In genomic region chr10:115312194-115312593, GRCm38 (mm10) we compare ENCODE assay signal across 12 mouse cellular contexts. TPM values are rescaled to one million over a fixed set of nuclear protein-coding genes. Genes with fewer than 3 reads are reported as not detected.
A peak's percentile ranks its signal among the peaks of the same experiment; 100 is the strongest.
DNase-seq lines count a peak whose midpoint lies in the region; ATAC-seq and TF ChIP-seq lines count a peak whose summit lies in the region.
"Had no signal": no experiment of that assay in that cellular context is flagged by ENCODE, and none has a peak within 500 bp of the region (broad histone marks: within the 10 kb centered on the region; RNA-seq: fewer than 3 reads in every experiment).

No protein-coding gene starts in this region.

- peaks cover 39% of the 10 kb centered on the region for H3K4me1 ChIP-seq in heart, postnatal 0 days (ENCODE audit: control insufficient read depth, insufficient read depth)
- peaks cover 11% of the 10 kb centered on the region for H3K4me1 ChIP-seq in midbrain, embryonic 11.5 days (ENCODE audit: control insufficient read depth, insufficient read depth, low read length)
- peaks cover 17% of the 10 kb centered on the region; the same call in 1 of the 2 replicates for H3K4me1 ChIP-seq in midbrain, postnatal 0 days (ENCODE audit: insufficient read depth, low read length)
- peaks cover 6% of the 10 kb centered on the region; the same call in 1 of the 2 replicates for H3K4me1 ChIP-seq in bone marrow, adult 2 months (ENCODE audit: control insufficient read depth, insufficient read depth, low read length)
- peaks cover 64% of the 10 kb centered on the region for H3K4me1 ChIP-seq in megakaryocyte, embryonic 14.5 days
- peaks cover 24% of the 10 kb centered on the region for H3K4me1 ChIP-seq in forebrain, embryonic 12.5 days
- H3K4me1 ChIP-seq in forebrain, embryonic 11.5 days (replicated peaks; ENCODE audit: control insufficient read depth, insufficient read depth, low read length): peaks cover 7% of the 10 kb centered on the region

- ATAC-seq in heart, postnatal 0 days (ENCODE audit: insufficient read depth, low read depth): no peak
- no peak for ATAC-seq in midbrain, embryonic 11.5 days (ENCODE audit: low FRiP score)
- no peak for ATAC-seq in midbrain, postnatal 0 days (ENCODE audit: low FRiP score)
- no peak for ATAC-seq in forebrain, embryonic 12.5 days (ENCODE audit: low FRiP score)
- no peak for ATAC-seq in forebrain, embryonic 11.5 days (replicated peaks; ENCODE audit: low FRiP score)
- ATAC-seq: forebrain, embryonic 15.5 days had no signal

- no peak for TF ChIP-seq POLR2A in bone marrow, adult 2 months (IDR thresholded peaks at IDR 0.05; ENCODE audit: borderline replicate concordance, control insufficient read depth, low read depth, low read length)

- H3K9me3 ChIP-seq in heart, postnatal 0 days (replicated peaks; ENCODE audit: control insufficient read depth, low read length): no peaks in the 10 kb centered on the region
- no peaks in the 10 kb centered on the region for H3K9me3 ChIP-seq in midbrain, embryonic 11.5 days (ENCODE audit: control insufficient read depth, low read length)
- H3K9me3 ChIP-seq in midbrain, postnatal 0 days (ENCODE audit: low read length): no peaks in the 10 kb centered on the region
- no peaks in the 10 kb centered on the region for H3K9me3 ChIP-seq in megakaryocyte, embryonic 14.5 days
- no peaks in the 10 kb centered on the region for H3K9me3 ChIP-seq in forebrain, embryonic 12.5 days
- no peaks in the 10 kb centered on the region for H3K9me3 ChIP-seq in forebrain, embryonic 11.5 days (ENCODE audit: control insufficient read depth, low read length)
- H3K9me3 ChIP-seq: embryonic facial prominence, embryonic 10.5 days; forebrain, embryonic 15.5 days had no signal

- no peaks in the 10 kb centered on the region for H3K36me3 ChIP-seq in heart, postnatal 0 days (replicated peaks; ENCODE audit: control insufficient read depth, insufficient read depth, low read length)
- no peaks in the 10 kb centered on the region for H3K36me3 ChIP-seq in midbrain, embryonic 11.5 days (ENCODE audit: control insufficient read depth, insufficient read depth, low read length)
- H3K36me3 ChIP-seq in midbrain, postnatal 0 days (ENCODE audit: insufficient read depth, low read length): no peaks in the 10 kb centered on the region
- H3K36me3 ChIP-seq in megakaryocyte, embryonic 14.5 days (replicated peaks; ENCODE audit: low read length): peaks cover 55% of the 10 kb centered on the region
- H3K36me3 ChIP-seq in forebrain, embryonic 12.5 days (replicated peaks): no peaks in the 10 kb centered on the region
- H3K36me3 ChIP-seq in forebrain, embryonic 11.5 days (ENCODE audit: control insufficient read depth, insufficient read depth, low read length): no peaks in the 10 kb centered on the region
- H3K36me3 ChIP-seq: embryonic facial prominence, embryonic 10.5 days had no signal

- TF ChIP-seq CTCF in heart, postnatal 0 days (IDR thresholded peaks at IDR 0.05; ENCODE audit: low read depth): no peak
- TF ChIP-seq CTCF in midbrain, postnatal 0 days (IDR thresholded peaks at IDR 0.05): no peak
- no peak for TF ChIP-seq CTCF in bone marrow, adult 2 months (IDR thresholded peaks at IDR 0.05; ENCODE audit: control insufficient read depth, insufficient read depth, low read length)

- peak overlapping the region; percentile 77 for H3K4me2 ChIP-seq in heart, postnatal 0 days (ENCODE audit: low read depth, low read length)
- H3K4me2 ChIP-seq in midbrain, embryonic 11.5 days: no peak overlapping the region
- H3K4me2 ChIP-seq in midbrain, postnatal 0 days (ENCODE audit: low read depth, low read length, poor library complexity, severe bottlenecking): no peak overlapping the region
- H3K4me2 ChIP-seq in forebrain, embryonic 12.5 days: no peak overlapping the region
- H3K4me2 ChIP-seq in forebrain, embryonic 11.5 days (ENCODE audit: low read depth, low read length, severe bottlenecking): no peak overlapping the region
- H3K4me2 ChIP-seq: forebrain, embryonic 15.5 days had no signal

- H3K27me3 ChIP-seq in heart, postnatal 0 days (ENCODE audit: control insufficient read depth, insufficient read depth, low read length): no peaks in the 10 kb centered on the region
- H3K27me3 ChIP-seq in midbrain, embryonic 11.5 days (ENCODE audit: control insufficient read depth, insufficient read depth, low read length): no peaks in the 10 kb centered on the region
- H3K27me3 ChIP-seq in midbrain, postnatal 0 days (ENCODE audit: insufficient read depth, low read length): no peaks in the 10 kb centered on the region
- H3K27me3 ChIP-seq in megakaryocyte, embryonic 14.5 days (replicated peaks): no peaks in the 10 kb centered on the region
- H3K27me3 ChIP-seq in forebrain, embryonic 12.5 days: no peaks in the 10 kb centered on the region
- no peaks in the 10 kb centered on the region for H3K27me3 ChIP-seq in forebrain, embryonic 11.5 days (ENCODE audit: control insufficient read depth, insufficient read depth, low read length)
- H3K27me3 ChIP-seq: forebrain, embryonic 15.5 days had no signal

- peak overlapping the region; percentile 5; the same call in 1 of the 2 replicates for H3K4me3 ChIP-seq in heart, postnatal 0 days (ENCODE audit: low read depth, low read length)
- H3K4me3 ChIP-seq in midbrain, embryonic 11.5 days (ENCODE audit: low read depth, low read length): no peak overlapping the region
- no peak overlapping the region for H3K4me3 ChIP-seq in midbrain, postnatal 0 days (ENCODE audit: low read depth, low read length)
- peak overlapping the region; percentile 7 for H3K4me3 ChIP-seq in bone marrow, adult 2 months (replicated peaks; ENCODE audit: control insufficient read depth, low read depth, low read length)
- peak overlapping the region; percentile 42 for H3K4me3 ChIP-seq in megakaryocyte, embryonic 14.5 days (replicated peaks)
- no peak overlapping the region for H3K4me3 ChIP-seq in forebrain, embryonic 12.5 days (replicated peaks)
- no peak overlapping the region for H3K4me3 ChIP-seq in forebrain, embryonic 11.5 days (ENCODE audit: low read depth, low read length)
- H3K4me3 ChIP-seq: embryonic facial prominence, embryonic 10.5 days; forebrain, embryonic 15.5 days had no signal

- DNase-seq in heart, postnatal 0 days (ENCODE audit: low spot score): no peak
- DNase-seq in heart, postnatal 25 days (ENCODE audit: low spot score): no peak
- peak; percentile 31 for DNase-seq in midbrain, embryonic 11.5 days (ENCODE audit: low spot score, missing footprints)
- DNase-seq in midbrain, postnatal 0 days (ENCODE audit: low spot score): no peak
- no peak for DNase-seq in forebrain, embryonic 11.5 days (ENCODE audit: low spot score)
- DNase-seq: cerebellum, adult 11-12 months; right cerebral cortex, postnatal 4 days had no signal

- peak overlapping the region; percentile 83 for H3K27ac ChIP-seq in heart, postnatal 0 days (ENCODE audit: low read depth)
- H3K27ac ChIP-seq in midbrain, embryonic 11.5 days (ENCODE audit: low read depth, low read length): no peak overlapping the region
- H3K27ac ChIP-seq in midbrain, postnatal 0 days (ENCODE audit: low read depth, low read length): no peak overlapping the region
- peak overlapping the region; percentile 46; the same call in 1 of the 2 replicates for H3K27ac ChIP-seq in bone marrow, adult 2 months (ENCODE audit: control insufficient read depth, insufficient read depth, low read depth, low read length, poor library complexity)
- H3K27ac ChIP-seq in forebrain, embryonic 12.5 days: no peak overlapping the region
- H3K27ac ChIP-seq in forebrain, embryonic 11.5 days (ENCODE audit: low read depth, low read length): no peak overlapping the region
- H3K27ac ChIP-seq: embryonic facial prominence, embryonic 10.5 days; forebrain, embryonic 15.5 days had no signal

- WGBS in heart, postnatal 0 days: 76% methylated on average over 5 of the region's 5 CpGs
- 91% methylated on average over 5 of the region's 5 CpGs for WGBS in midbrain, embryonic 11.5 days
- WGBS in midbrain, postnatal 0 days: 90% methylated on average over 5 of the region's 5 CpGs
- WGBS in bone marrow, adult 2 months: 10% methylated on average over 5 of the region's 5 CpGs
- WGBS in forebrain, embryonic 12.5 days: 88% methylated on average over 5 of the region's 5 CpGs
- 84% methylated on average over 5 of the region's 5 CpGs for WGBS in forebrain, embryonic 11.5 days

- no peak for TF ChIP-seq EP300 in heart, postnatal 0 days (IDR thresholded peaks at IDR 0.05; ENCODE audit: low read depth)

- intact Hi-C loops in heart, postnatal 25 days (cut with DNase I): no loop called here

- H3K9ac ChIP-seq in heart, postnatal 0 days (replicated peaks; ENCODE audit: low read depth, low read length): no peak overlapping the region
- no peak overlapping the region for H3K9ac ChIP-seq in midbrain, embryonic 11.5 days (ENCODE audit: low read length)
- H3K9ac ChIP-seq in midbrain, postnatal 0 days (replicated peaks; ENCODE audit: low read length, poor library complexity, severe bottlenecking): no peak overlapping the region
- H3K9ac ChIP-seq in forebrain, embryonic 12.5 days: no peak overlapping the region
- H3K9ac ChIP-seq in forebrain, embryonic 11.5 days (ENCODE audit: low read length): no peak overlapping the region
- H3K9ac ChIP-seq: forebrain, embryonic 15.5 days had no signal

RNA-seq across cellular contexts. Expression of gene Rab21, which starts 3.2 kb away (rescaled TPM):
- 42.0 and 45.2 TPM in 2 replicates for total RNA-seq in heart, postnatal 0 days (2014; rRNA removed; ENCODE audit: low replicate concordance)
- polyA plus RNA-seq in heart, postnatal 0 days (2015; fragmentation: Nextera tagmentation; extraction: Ambion mirVana): 7.2 and 7.7 TPM in 2 replicates
- 10 to 100 TPM; 73.9 to 78.2 TPM for total RNA-seq in heart, postnatal 25 days (2021)
- polyA plus RNA-seq in midbrain, embryonic 11.5 days (2014; fragmentation: Nextera tagmentation; extraction: Ambion mirVana): 9.7 and 9.8 TPM in 2 replicates
- 30.2 and 44.0 TPM in 2 replicates for total RNA-seq in midbrain, postnatal 0 days (2014; rRNA removed)
- polyA plus RNA-seq in midbrain, postnatal 0 days (2015; fragmentation: Nextera tagmentation; extraction: Ambion mirVana): 9.8 and 11.4 TPM in 2 replicates
- polyA plus RNA-seq in bone marrow, adult 2 months (2011; ENCODE audit: insufficient read depth, insufficient read length, low replicate concordance, missing spikeins): 16.9 and 21.2 TPM in 2 replicates
- polyA plus RNA-seq in megakaryocyte, embryonic 14.5 days (2012; ENCODE audit: insufficient read depth, low replicate concordance): 33.5 and 38.0 TPM in 2 replicates
- 5.2 and 5.3 TPM in 2 replicates for polyA plus RNA-seq in forebrain, embryonic 12.5 days (2016; fragmentation: Nextera tagmentation; extraction: Ambion mirVana)
- polyA plus RNA-seq in forebrain, embryonic 11.5 days (2014; fragmentation: Nextera tagmentation; extraction: Ambion mirVana): 10.0 and 11.9 TPM in 2 replicates

RNA-seq across cellular contexts. Expression of gene Tmem19, which starts 50.1 kb away (rescaled TPM):
- 6.0 and 17.2 TPM in 2 replicates for total RNA-seq in heart, postnatal 0 days (2014; rRNA removed; ENCODE audit: low replicate concordance)
- 21.3 and 21.6 TPM in 2 replicates for polyA plus RNA-seq in heart, postnatal 0 days (2015; fragmentation: Nextera tagmentation; extraction: Ambion mirVana)
- 10 to 100 TPM; 10.3 to 15.0 TPM for total RNA-seq in heart, postnatal 25 days (2021)
- 39.7 and 42.2 TPM in 2 replicates for polyA plus RNA-seq in midbrain, embryonic 11.5 days (2014; fragmentation: Nextera tagmentation; extraction: Ambion mirVana)
- 22.1 and 29.0 TPM in 2 replicates for total RNA-seq in midbrain, postnatal 0 days (2014; rRNA removed)
- 36.6 and 37.4 TPM in 2 replicates for polyA plus RNA-seq in midbrain, postnatal 0 days (2015; fragmentation: Nextera tagmentation; extraction: Ambion mirVana)
- 7.5 and 12.2 TPM in 2 replicates for polyA plus RNA-seq in bone marrow, adult 2 months (2011; ENCODE audit: insufficient read depth, insufficient read length, low replicate concordance, missing spikeins)
- polyA plus RNA-seq in megakaryocyte, embryonic 14.5 days (2012; ENCODE audit: insufficient read depth, low replicate concordance): 6.1 and 9.6 TPM in 2 replicates
- polyA plus RNA-seq in forebrain, embryonic 12.5 days (2016; fragmentation: Nextera tagmentation; extraction: Ambion mirVana): 35.3 and 43.3 TPM in 2 replicates
- polyA plus RNA-seq in forebrain, embryonic 11.5 days (2014; fragmentation: Nextera tagmentation; extraction: Ambion mirVana): 32.6 and 33.7 TPM in 2 replicates

Comparison
In these comparisons a context has a peak if more than half of its experiments do, and no peak if none do; other contexts are left out.
1. H3K27ac ChIP-seq: peak in heart, postnatal 0 days (single experiment) and bone marrow, adult 2 months (single experiment); none in midbrain, embryonic 11.5 days (single experiment), midbrain, postnatal 0 days (single experiment), forebrain, embryonic 12.5 days (single experiment) and forebrain, embryonic 11.5 days (single experiment).
2. H3K4me3 ChIP-seq: peak in heart, postnatal 0 days (single experiment), bone marrow, adult 2 months (single experiment) and megakaryocyte, embryonic 14.5 days (single experiment); none in midbrain, embryonic 11.5 days (single experiment), midbrain, postnatal 0 days (single experiment), forebrain, embryonic 12.5 days (single experiment) and forebrain, embryonic 11.5 days (single experiment).